Mouse (Mus musculus) embryo, embryonic 10.5 days (tissue): ENCODE measurements at regions not wholly inside any gene's neighbourhood (a gene's known extent, or its start where the extent isn't known, plus 50 kb on each side); places are given as distances from the start of the nearest gene placed in this dataset.

Experiments
- DNase-seq: peaks from one replicate; pipeline ENCODE4 v3.0.0-alpha.2; 2015; ENCODE audit warnings: low spot score

DNA sequence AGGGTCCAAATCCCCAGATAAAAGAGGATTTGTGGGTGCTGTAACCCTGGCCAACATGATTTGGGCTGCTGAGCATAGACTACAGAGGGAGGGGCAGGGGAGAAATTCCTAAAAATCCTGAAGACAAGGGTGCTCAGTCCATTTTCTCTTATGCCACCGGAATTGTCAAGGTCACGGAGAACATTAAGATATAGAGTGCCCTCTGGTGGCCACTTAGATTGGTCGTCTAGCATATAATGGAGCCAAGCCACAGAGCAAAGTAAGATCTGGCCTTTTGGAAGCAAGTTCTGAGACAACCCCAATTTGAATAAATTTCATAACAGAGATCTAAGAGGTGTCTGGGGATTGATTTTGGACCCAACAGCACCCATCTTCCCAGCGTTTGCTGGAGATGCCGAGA, 250.0 kb downstream of the Prr32 start:
- peak; percentile 31 for DNase-seq
